Mouse (Mus musculus) liver, embryonic 12.5 days (tissue): Measurements from ENCODE around the gene Acsbg1. TPM values are rescaled to one million over a fixed set of nuclear protein-coding genes. Genes with fewer than 3 reads are reported as not detected.
"Not testable (repeated sequence)": the region's sequence is repeated elsewhere in the genome, so short reads cannot be mapped to it uniquely, and the experiment has no call there.

Experiments used
- ATAC-seq: fragments of 200-750 bp; cut with Nextera tagmentation; 2 replicates; pipeline ENCODE4 v1.8.0; 2017; ENCODE audit warnings: moderate number of reproducible peaks, mild to moderate bottlenecking, moderate library complexity
- H3K27ac ChIP-seq: fragments of 300-500 bp; sonication (generic); 2 replicates; pipeline ENCODE4 v1.5.1; 2016; ENCODE audit warnings: mild to moderate bottlenecking
- H3K27me3 ChIP-seq: fragments of 300-500 bp; sonication (generic); replicated peaks from 2 replicates; pipeline ENCODE4 v1.6.1; 2016; ENCODE audit warnings: mild to moderate bottlenecking, moderate library complexity
- H3K36me3 ChIP-seq: fragments of 300-500 bp; sonication (generic); 2 replicates; pipeline ENCODE4 v1.6.1; 2016; ENCODE audit warnings: mild to moderate bottlenecking, moderate library complexity
- H3K4me1 ChIP-seq: fragments of 300-500 bp; sonication (generic); 2 replicates; pipeline ENCODE4 v1.6.1; 2016
- H3K4me2 ChIP-seq: fragments of 300-500 bp; sonication (generic); 2 replicates; pipeline ENCODE4 v1.6.1; 2016; ENCODE audit warnings: mild to moderate bottlenecking, moderate library complexity
- H3K4me3 ChIP-seq: fragments of 300-500 bp; sonication (generic); 2 replicates; pipeline ENCODE4 v1.5.1; 2016; ENCODE audit warnings: mild to moderate bottlenecking, moderate library complexity
- H3K9ac ChIP-seq: fragments of 300-500 bp; sonication (generic); 2 replicates; pipeline ENCODE4 v1.6.1; 2016; ENCODE audit warnings: mild to moderate bottlenecking, moderate library complexity
- H3K9me3 ChIP-seq: fragments of 300-500 bp; sonication (generic); replicated peaks from 2 replicates; pipeline ENCODE4 v1.6.1; 2016; ENCODE audit warnings: mild to moderate bottlenecking, moderate library complexity
- WGBS: fragments of 180-500 bp; shearing (Covaris S2); methylation state at CpG from one replicate; pipeline ENCODE4 v1.1.7; 2016; ENCODE audit not compliant: insufficient replicate concordance; 5-methylcytosine and 5-hydroxymethylcytosine counted together
- polyA plus RNA-seq: library from polyadenylated mRNA; unstranded; fragments of >200 nt; fragmentation: Nextera tagmentation; extraction: Ambion mirVana; gene quantifications from 2 replicates; pipeline ENCODE4 v1.2.1, GENCODE M21; 2016

Acsbg1 gene
- polyA plus RNA-seq, 1 experiment from 2014 or later, result 0.24 TPM

- Histone ChIP-seq H3K27me3 (peaks cover 60% of the 10 kb centered on the region), H3K9ac (peak overlapping the region; percentile 55), H3K4me2 (peak overlapping the region; percentile 72), H3K4me1 (peaks cover 18% of the 10 kb centered on the region), H3K4me3 (peak overlapping the region; percentile 46)
- not testable (repeated sequence) for H3K36me3 ChIP-seq, H3K27ac ChIP-seq, H3K9me3 ChIP-seq
- peak; percentile 74 for ATAC-seq
- WGBS, result 2% methylated on average over 31 of the region's 31 CpGs
These were observed 29.7 kb upstream of the Acsbg1 start for GRCm38 (mm10) chr9:54691241-54691805.

GRCm38 (mm10) chr9:54690697-54691096 lies 29.0 kb upstream of the Acsbg1 start:
- not testable (repeated sequence) for H3K27ac ChIP-seq, H3K36me3 ChIP-seq, H3K9ac ChIP-seq, H3K4me3 ChIP-seq, H3K4me2 ChIP-seq, H3K9me3 ChIP-seq, ATAC-seq
- peaks cover 61% of the 10 kb centered on the region for H3K27me3 ChIP-seq
- 71% methylated on average over 2 of the region's 2 CpGs for WGBS
- peaks cover 12% of the 10 kb centered on the region for H3K4me1 ChIP-seq

GRCm38 (mm10) chr9:54689446-54689845 lies 27.8 kb upstream of the Acsbg1 start:
- Histone ChIP-seq H3K4me1 (peaks cover 10% of the 10 kb centered on the region), H3K9ac (no peak overlapping the region), H3K4me2 (no peak overlapping the region), H3K4me3 (no peak overlapping the region), H3K27ac (no peak overlapping the region), H3K9me3 (no peaks in the 10 kb centered on the region), H3K27me3 (peaks cover 63% of the 10 kb centered on the region), H3K36me3 (no peaks in the 10 kb centered on the region)
- WGBS, result 70% methylated on average over 8 of the region's 8 CpGs
- ATAC-seq, result no peak

- WGBS, result 65% methylated on average over 14 of the region's 14 CpGs
- Histone ChIP-seq H3K4me2 (no peak overlapping the region), H3K9me3 (no peaks in the 10 kb centered on the region), H3K27ac (no peak overlapping the region), H3K9ac (no peak overlapping the region), H3K36me3 (no peaks in the 10 kb centered on the region), H3K4me3 (no peak overlapping the region), H3K27me3 (peaks cover 59% of the 10 kb centered on the region), H3K4me1 (peaks cover 10% of the 10 kb centered on the region)
- ATAC-seq, result no peak
These were observed 25.9 kb upstream of the Acsbg1 start for GRCm38 (mm10) chr9:54687246-54688236.

DNA sequence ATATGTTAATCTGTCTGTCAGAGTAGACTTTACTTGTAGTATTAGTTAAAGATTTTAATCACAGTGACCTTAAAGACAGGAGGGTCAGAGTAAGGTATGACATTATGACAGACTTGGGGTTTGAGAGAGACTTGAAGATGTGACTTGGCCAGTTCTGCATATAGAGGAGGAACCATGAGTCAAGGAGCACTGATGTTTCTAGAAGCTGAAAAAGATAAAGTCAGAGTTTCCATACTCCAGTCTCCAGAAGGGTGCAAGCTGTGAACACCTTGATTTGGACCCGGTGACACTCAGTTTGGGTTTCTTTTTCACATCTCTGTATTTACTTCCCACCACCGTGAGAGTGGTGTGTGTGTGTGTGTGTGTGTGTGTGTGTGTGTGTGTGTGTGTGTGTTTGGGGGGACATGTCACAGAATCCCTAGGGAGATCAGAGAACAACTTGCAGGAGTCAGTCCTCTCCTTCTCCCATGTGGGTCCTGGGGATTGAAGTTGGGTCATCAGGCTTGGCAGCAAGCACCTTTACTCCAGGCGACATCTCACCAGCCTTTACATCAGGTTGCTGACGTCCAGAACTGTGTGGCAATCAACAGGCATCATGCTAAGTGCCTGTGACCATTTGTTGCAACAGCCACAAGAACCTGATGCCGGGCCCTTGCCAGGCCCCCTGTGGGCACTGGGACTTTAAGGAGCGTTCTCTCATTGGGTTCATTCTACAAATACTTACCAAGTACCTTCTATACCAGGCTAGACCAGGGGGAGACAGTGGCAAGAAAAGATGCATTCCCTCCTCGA lies 22.3 kb upstream of the Acsbg1 start:
- Histone ChIP-seq H3K27me3 (peaks cover 51% of the 10 kb centered on the region; the same call in 1 of the 2 replicates), H3K4me3 (no peak overlapping the region), H3K4me1 (no peaks in the 10 kb centered on the region), H3K27ac (no peak overlapping the region), H3K9ac (no peak overlapping the region), H3K9me3 (no peaks in the 10 kb centered on the region), H3K4me2 (no peak overlapping the region), H3K36me3 (no peaks in the 10 kb centered on the region)
- WGBS, result 49% methylated on average over 7 of the region's 7 CpGs
- no peak for ATAC-seq

DNA sequence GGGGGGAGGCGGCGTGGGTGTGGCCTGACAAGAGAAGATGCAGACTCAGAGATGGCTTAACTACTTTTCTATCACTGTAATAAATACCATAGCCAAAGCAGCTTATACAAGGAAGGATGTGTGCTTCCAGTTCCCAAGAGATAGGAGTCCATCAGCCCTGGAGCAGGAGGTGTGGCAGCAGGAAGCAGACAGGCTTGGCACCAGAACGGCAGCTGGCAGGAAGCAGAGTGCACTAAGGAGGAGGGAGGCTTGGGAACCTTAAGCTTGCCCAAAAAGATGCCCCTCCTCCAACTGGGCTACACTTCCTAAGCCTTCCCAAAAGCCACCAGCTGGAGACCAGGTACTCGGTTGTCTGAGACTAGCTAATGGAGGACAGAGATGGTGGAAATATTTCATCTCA lies 21.2 kb upstream of the Acsbg1 start:
- Histone ChIP-seq H3K36me3 (no peaks in the 10 kb centered on the region), H3K4me2 (no peak overlapping the region), H3K9ac (no peak overlapping the region), H3K4me1 (no peaks in the 10 kb centered on the region), H3K4me3 (no peak overlapping the region), H3K9me3 (no peaks in the 10 kb centered on the region), H3K27me3 (peaks cover 56% of the 10 kb centered on the region), H3K27ac (no peak overlapping the region)
- 54% methylated on average over 4 of the region's 4 CpGs for WGBS
- ATAC-seq, result no peak

- ATAC-seq, result peak; percentile 73
- peaks cover 30% of the 10 kb centered on the region for H3K27me3 ChIP-seq
- H3K9me3 ChIP-seq, result no peaks in the 10 kb centered on the region
- no peaks in the 10 kb centered on the region for H3K36me3 ChIP-seq
- peaks cover 11% of the 10 kb centered on the region for H3K4me1 ChIP-seq
- peak overlapping the region; percentile 48 for H3K4me3 ChIP-seq
- 6% methylated on average over 14 of the region's 14 CpGs for WGBS
- H3K4me2 ChIP-seq, result peak overlapping the region; percentile 67
- H3K9ac ChIP-seq, result peak overlapping the region; percentile 22; the same call in 1 of the 2 replicates
- no peak overlapping the region for H3K27ac ChIP-seq
These were observed 14.9 kb upstream of the Acsbg1 start for GRCm38 (mm10) chr9:54676531-54676986.

DNA sequence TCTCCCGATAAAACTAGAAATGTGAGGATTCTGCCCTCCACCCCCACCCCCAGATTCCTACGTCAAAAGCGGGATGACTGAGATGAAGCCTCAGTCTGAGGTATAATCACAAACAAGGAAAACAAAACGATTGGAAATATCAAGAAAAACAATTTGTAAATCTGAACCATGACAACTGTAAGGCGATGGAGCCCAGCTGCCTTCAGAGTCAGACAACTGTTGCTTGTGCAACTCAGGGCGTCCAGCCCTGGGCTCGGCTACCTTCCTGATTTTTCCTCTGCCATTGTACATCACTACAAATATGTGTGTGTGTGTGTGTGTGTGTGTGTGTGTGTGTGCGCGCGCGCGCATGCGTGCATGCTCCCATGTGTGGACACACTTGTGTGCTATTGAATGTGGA lies 12.2 kb upstream of the Acsbg1 start:
- no peaks in the 10 kb centered on the region for H3K9me3 ChIP-seq
- no peak overlapping the region for H3K27ac ChIP-seq
- H3K27me3 ChIP-seq, result peaks cover 20% of the 10 kb centered on the region
- 81% methylated on average over 13 of the region's 13 CpGs for WGBS
- H3K36me3 ChIP-seq, result no peaks in the 10 kb centered on the region
- no peak overlapping the region for H3K9ac ChIP-seq
- no peak overlapping the region for H3K4me2 ChIP-seq
- no peak overlapping the region for H3K4me3 ChIP-seq
- peaks cover 11% of the 10 kb centered on the region for H3K4me1 ChIP-seq
- ATAC-seq, result no peak

DNA sequence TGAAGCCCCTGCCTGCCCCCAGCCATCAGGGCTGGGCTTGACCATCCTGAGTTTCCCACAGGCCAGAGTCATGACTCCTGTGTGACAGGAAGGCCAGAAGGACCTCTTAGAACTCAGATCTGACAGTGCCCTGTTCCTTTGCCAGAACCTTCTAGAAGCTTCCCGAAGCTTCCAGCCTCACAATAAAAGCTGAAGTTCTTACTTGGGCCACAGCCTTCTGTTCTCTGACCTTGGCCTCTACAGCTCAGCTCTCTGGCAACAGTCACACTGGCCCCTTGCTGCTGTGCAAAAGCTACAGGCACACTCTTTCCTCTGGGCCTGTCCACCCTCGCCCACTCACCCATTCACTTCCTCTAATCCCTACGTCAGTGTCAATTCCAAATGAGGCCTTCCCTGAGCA lies 10.3 kb upstream of the Acsbg1 start:
- Histone ChIP-seq H3K36me3 (no peaks in the 10 kb centered on the region), H3K4me3 (no peak overlapping the region), H3K27me3 (peaks cover 2% of the 10 kb centered on the region), H3K4me1 (peaks cover 10% of the 10 kb centered on the region), H3K9me3 (no peaks in the 10 kb centered on the region), H3K9ac (no peak overlapping the region), H3K4me2 (no peak overlapping the region), H3K27ac (no peak overlapping the region)
- no peak for ATAC-seq
- WGBS, result 56% methylated on average over 3 of the region's 3 CpGs

- WGBS, result 70% methylated on average over 4 of the region's 4 CpGs
- Histone ChIP-seq H3K36me3 (no peaks in the 10 kb centered on the region), H3K27ac (no peak overlapping the region), H3K27me3 (no peaks in the 10 kb centered on the region; the same call in 1 of the 2 replicates), H3K4me1 (no peaks in the 10 kb centered on the region), H3K9ac (no peak overlapping the region), H3K4me3 (no peak overlapping the region), H3K4me2 (no peak overlapping the region), H3K9me3 (0 out of 2 replicates have a peak, but pooled peaks cover 3% of the 10 kb centered on the region)
- ATAC-seq, result no peak
These were observed 6.8 kb upstream of the Acsbg1 start for GRCm38 (mm10) chr9:54668455-54668854.

GRCm38 (mm10) chr9:54666116-54666515 lies 4.4 kb upstream of the Acsbg1 start:
- Histone ChIP-seq H3K27ac (no peak overlapping the region), H3K9me3 (0 out of 2 replicates have a peak, but pooled peaks cover 3% of the 10 kb centered on the region), H3K4me2 (no peak overlapping the region), H3K4me1 (no peaks in the 10 kb centered on the region), H3K9ac (no peak overlapping the region), H3K36me3 (no peaks in the 10 kb centered on the region), H3K4me3 (no peak overlapping the region), H3K27me3 (no peaks in the 10 kb centered on the region; the same call in 1 of the 2 replicates)
- WGBS, result 81% methylated on average over 3 of the region's 3 CpGs
- no peak for ATAC-seq
